Mouse (Mus musculus) CH12F3 (cell line): Measurements from ENCODE around the gene Zfp410.

Source experiments
- in situ Hi-C: fragments of 300-500 bp; cut with MboI; formaldehyde crosslinking; loops from 2 replicates; pipeline ENCODE4 v1.14.3; 2020; ENCODE audit warnings: low sequenced_read_pairs

The Zfp410 gene

DNA sequence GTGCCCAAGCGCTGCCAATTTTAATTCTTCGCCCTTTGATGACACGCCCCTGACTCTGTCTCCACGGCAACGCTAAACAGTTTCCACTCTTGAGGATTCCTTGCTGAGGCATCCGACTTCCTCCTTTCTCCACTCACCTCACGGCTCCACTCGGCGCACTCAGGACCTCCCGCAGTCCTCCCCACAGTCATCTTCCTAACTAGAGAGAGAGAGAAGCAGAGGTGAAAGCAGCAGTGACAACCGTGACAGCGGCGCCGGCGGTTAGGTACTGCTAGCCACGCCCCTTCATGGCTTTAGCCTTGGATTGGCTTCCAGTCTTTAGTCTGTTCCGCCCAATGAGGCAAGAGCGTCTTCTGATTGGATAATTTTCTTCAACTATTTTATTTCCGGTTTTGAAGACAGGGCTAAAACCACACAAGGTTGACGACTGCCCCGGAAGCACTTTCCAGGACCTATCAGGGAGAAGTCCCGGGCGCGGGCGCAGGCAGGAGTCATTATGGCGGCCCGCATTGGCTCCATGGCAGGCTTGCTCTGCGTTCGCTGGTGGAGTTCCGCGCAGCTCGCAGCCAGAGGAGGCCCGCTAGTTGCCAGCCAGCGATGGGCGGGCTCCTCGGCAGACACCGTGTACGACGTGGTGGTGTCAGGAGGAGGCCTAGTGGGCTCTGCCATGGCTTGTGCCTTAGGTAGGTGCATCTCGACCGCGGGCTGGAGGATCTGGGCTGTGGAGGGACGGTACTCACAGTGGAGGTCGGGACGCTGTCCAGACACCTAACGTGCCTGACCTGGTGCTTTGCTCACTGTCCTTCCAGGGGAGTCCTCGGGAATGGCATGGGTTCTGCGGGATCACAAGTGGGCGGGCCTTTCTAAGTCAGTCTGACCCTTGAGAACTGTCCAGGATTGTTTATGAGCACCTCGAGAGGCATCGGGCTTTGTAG is 45.2 kb downstream of the Zfp410 start, which contains the start of the genes Coq6 and Fam161b:
Gene Coq6, plus strand, starts transcription at position 103 of the 935 bp plus-strand sequence.
Gene Fam161b, minus strand, starts transcription at position 279 of the 935 bp plus-strand sequence.
- in situ Hi-C loops = no loop called here

DNA sequence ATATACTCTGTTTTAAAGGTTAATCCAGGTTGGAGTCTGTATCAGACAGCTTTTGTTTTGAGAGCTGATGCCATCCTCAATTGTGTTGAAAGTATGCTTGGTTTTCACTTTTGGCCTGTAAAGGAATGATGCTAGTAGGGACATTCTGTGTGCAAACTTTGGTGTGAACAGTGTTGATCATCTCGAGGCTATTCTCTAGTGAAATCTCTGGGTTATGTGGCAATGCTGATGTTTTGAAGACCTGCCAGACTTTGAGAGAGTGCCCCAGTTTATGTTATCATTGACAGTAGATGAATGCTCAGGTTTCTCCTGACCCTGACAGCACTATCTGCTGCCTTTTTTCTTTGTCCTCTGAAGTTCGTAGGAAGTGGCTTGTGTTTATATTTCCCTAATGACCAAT is 46.2 kb downstream of the Zfp410 start:
- in situ Hi-C loops = no loop called here

DNA sequence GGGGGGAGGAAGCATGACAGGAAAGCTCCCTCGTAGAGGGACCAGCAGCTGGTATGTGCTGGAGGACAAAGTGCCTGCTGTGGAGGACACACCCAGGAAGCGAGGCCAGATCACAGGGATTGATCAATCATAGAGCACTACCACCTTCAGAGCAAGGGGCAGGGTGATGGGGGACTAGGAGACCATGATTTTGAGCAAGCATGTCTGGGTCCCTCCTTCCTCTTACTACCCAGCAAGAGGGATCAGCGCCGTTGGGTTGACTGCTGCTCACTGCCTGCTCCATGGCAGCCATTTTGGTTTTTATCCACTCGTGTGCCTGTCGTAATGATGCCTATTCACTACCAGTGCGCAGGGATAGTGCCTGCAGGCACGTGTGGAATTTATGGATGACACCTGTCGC is 47.6 kb downstream of the Zfp410 start:
- in situ Hi-C loops = no loop called here

DNA sequence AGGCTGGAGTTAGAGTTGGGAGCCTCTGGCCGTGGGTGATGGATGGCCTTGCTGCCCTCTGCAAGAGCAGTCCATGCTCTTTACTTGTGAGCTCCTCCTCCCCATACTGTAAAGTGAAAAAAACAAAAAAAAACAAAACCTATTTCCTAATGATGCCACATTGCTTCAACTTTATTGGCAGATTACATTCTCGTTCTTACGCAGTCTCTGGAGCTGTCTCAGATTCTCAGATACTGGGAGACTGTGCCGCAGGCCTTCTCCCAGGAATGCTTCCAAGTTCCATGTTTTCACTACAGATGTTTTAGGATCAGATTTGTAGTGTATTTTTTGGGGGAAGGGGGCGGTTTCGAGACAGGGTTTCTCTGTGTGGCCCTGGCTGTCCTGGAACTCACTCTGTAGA is 48.5 kb downstream of the Zfp410 start:
- in situ Hi-C loops = no loop called here

DNA sequence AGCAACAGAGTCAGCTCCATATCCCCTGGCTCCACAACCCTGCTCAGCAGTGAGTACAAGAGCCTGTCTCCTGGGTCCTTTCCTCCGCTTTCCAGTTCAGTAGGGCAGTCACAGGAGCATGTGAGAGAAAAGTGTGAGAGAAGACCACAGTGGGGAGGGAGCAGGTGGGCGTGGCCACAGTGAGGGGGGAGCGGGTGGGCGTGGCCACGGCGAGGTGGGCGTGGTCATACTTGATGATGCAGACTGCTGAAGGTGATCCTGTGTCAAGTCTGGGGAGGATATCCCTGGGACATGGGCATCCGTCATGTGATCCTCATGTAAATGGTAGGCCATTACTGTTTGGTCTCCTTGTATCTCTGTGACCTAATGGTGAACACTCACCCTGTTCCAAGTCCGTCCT is 50.3 kb downstream of the Zfp410 start:
- in situ Hi-C loops = no loop called here

DNA sequence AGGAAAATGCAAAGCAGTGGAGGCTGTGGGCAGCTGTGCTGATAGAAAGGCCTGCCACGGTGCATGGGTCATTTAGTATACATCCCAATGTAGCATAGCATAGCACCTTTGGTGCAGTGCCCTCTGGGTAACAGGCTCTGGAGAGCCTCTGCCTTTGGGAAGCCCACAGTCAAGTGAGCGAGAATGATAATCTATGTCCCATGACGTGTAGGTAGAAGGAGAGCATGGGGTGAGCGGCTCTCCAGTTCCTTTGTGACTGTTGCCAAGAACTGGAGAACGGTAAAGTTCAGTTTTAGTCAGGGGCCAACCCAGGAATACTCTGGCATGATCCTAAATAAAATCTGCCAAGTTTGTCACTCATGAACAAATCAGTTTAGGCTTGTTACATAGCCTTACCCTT is 55.0 kb downstream of the Zfp410 start:
- in situ Hi-C loops = no loop called here

DNA sequence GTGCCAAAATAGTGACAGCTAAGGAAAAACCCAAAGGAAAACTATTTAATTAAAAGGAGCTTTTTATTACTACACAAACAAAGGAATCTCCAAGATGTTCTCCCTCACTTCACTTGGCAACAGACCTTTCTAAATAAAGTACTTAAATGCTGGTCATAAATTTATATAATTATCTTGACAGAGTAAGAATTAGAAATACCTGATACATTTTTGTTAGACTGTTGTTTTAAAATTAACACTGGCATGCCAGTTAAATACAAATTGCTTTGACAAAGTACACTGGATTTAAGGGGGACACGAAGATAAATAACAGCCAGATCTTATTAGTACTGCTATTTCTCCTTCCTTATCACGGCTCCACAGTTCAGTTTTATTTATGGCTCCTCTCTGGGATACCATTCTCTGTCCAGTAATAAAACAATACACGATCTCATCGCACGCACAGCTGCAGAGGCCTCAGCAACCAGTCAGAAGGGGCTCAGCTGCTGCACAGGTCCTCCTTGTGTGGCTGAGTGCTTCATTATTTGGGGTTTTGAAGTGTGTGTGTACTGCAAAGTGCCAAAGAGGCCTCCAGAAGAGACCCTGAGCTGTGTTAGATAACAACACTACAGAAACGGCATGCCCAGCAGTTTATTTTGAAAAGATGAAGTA is 57.3 kb downstream of the Zfp410 start:
- in situ Hi-C loops = no loop called here

DNA sequence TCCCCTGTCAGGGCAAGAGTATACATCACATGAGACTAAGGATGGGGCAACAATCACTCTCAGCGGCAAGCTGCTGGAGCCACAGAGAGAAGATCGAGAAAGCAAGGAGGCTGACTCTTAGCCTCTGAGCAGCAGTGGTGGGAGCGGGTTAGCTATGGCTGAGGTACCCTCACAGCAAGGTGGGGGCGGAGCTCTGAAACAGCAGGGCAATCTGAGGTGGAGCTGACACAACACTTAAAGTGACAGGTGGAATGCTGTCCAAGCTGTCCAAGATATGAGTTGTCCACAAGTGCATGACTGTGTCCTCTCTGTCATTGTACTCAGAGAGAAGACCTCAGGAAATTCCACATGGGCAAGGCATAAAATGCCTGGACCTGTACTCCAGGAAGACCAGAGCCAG is 65.7 kb downstream of the Zfp410 start:
- in situ Hi-C loops = no loop called here

DNA sequence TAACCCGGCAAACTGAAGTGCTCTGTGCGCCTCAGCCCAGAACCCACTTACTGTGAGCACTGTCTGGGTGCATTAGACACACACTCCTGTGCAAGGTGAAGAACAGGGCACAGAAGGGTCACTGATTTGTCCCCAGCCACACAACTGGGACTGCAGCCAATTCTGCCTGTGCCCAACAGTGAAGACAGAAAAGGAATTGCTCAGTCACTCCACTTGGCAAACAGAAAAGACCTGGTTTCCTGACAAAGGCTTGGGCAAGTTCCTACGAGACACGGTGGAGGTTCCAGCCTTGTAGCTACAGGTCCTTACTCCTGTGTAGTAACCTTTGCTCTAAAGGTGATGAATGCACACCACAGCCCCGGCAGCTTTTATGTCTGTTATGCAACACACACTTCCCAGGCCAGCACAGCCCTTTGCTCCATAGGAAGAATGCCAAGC is 68.0 kb downstream of the Zfp410 start:
- in situ Hi-C loops = no loop called here

DNA sequence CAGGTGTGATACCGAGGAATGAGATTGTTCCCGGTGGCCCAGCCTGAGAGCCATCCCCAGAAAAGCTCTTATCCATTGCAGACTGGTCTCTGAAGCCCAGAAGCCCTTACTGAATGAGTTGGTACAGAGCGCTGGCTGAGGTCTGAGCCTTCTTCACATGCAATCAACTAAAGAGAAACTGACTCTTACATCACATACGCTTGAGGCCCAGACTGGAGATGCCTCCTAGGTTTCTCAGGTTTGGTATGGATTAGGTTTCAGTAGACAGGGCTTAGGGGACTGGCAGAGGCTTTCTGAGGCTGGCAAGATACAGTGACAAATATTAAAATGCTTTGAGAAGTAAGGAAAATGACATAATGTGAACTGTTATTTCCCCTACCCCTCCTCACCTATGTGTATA is 68.8 kb downstream of the Zfp410 start:
- in situ Hi-C loops = no loop called here

DNA sequence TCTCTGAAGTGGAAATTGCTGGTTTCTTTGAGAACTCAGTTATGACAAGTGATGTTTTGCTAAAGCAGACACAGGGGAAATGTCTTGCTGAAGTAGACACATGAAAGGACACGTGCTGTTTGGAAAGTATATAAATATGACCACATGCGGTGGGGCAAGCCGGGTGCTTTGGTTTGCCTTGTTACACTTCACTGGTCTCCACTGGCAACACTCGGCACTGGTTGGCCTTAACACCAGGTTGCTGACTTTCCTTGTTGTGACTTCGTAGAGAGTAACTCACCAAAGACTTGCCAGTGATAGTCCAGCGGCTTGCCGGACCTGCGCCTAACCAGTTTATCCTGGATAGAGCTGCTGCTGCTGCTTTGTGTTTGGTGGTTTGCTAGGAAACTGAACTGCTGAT is 71.4 kb downstream of the Zfp410 start:
- in situ Hi-C loops = no loop called here

DNA sequence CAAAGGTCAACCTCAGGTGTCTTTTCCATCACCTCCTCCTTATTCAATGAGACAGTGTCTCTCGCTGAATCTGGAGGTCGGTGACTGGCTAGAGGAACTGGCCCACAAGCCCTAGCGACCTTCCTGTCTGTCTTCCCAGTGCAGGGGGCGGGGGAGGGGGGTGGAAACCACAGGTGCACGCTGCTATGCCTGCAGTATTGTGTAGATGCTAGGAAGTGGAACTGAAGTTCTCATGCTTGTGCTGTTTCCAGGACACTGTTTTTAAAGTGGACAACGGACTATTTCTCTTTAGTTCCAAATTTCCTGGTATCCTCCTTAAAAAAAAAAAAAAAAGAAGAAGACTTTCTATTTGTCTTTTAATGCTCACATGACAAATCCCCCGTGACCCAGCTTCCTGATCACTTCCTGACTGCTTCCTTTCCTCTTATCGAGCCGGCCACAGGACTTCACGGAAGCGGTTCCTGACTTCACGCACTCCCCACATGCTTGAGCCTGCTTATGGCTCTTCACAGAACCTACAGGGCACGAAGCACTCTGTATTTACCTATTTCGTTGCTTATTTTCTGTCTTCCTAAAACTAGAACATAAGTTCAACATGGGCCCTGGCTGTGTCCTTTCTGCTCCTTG is 72.2 kb downstream of the Zfp410 start:
- in situ Hi-C loops = no loop called here

DNA sequence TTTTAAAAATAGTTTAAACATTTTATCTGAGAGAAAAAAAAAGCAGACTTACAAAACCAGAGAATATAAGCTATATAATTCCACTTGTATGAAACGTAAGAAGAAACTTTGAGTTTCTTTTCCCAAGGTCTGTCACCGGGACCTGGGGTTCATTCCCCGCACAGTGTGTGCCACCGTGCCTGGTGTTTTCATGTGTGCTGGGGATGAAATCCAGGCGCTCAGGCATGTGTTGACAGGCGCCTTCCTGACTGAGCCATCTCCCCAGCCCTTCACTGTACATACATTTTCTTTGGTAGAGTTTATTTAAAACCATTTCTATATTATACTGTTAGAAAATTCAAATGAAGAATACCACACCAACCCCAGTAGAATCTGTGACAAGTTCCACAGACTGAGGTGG is 73.7 kb downstream of the Zfp410 start:
- in situ Hi-C loops = no loop called here

DNA sequence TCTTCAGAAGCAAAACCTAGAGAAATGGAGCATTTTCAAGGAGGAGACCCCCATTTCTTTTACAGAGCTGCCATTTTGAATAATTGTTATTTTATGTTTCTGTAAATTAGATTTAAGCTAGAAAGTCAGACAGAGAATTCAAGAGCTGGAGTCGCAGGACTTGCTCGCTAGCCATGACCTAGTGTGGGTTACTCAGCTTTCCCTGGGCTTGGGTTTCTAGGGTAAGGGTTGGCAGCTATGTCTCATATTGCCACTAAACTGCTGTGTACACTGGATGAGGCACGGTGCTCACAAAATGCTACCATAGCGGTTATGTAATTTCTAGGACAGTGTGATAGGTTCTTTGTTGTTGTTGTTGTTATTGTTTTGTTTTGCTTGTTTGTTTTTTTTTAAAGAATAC is 76.0 kb downstream of the Zfp410 start:
- in situ Hi-C loops = no loop called here
